Mouse (Mus musculus) effector memory CD4-positive, alpha-beta T cell, adult 5 months (primary cell): Measurements from ENCODE around the gene Caps2. TPM values are rescaled to one million over a fixed set of nuclear protein-coding genes. Genes with fewer than 3 reads are reported as not detected.

Experiments
- polyA plus RNA-seq: library from polyadenylated mRNA; unstranded; fragments of 100-300 nt; shearing (Covaris generic); gene quantifications from one replicate; pipeline ENCODE4 v1.2.1, GENCODE M21; 2017

The Caps2 gene
- polyA plus RNA-seq: 0.96 TPM

GRCm38 (mm10) chr10:112163168-112163766 lies at the start of gene Caps2:
Caps2 (plus strand) TSS chr10:112163621.

GRCm38 (mm10) chr10:112159882-112160560 lies 3.4 kb upstream of the Caps2 start, which contains the start of gene Glipr1l3:
Glipr1l3 (minus strand) TSS chr10:112160327.

Other genes starting within 250 kb of the Caps2 start
- gene Krr1, start 191.0 kb upstream of the Caps2 start, polyA plus RNA-seq: 34.3 TPM
- gene Glipr1, start 161.0 kb upstream of the Caps2 start, polyA plus RNA-seq: 60.5 TPM
- not detected for gene Glipr1l1, start 103.4 kb upstream of the Caps2 start, polyA plus RNA-seq
- gene Glipr1l2, start 80.3 kb upstream of the Caps2 start, polyA plus RNA-seq: not detected
- gene Glipr1l3, start 3.3 kb upstream of the Caps2 start, polyA plus RNA-seq: not detected
- gene Kcnc2, start 107.5 kb downstream of the Caps2 start, polyA plus RNA-seq: 0.90 TPM